Mouse (Mus musculus): ENCODE measurements around the gene Thoc6.

Gene Thoc6

DNA sequence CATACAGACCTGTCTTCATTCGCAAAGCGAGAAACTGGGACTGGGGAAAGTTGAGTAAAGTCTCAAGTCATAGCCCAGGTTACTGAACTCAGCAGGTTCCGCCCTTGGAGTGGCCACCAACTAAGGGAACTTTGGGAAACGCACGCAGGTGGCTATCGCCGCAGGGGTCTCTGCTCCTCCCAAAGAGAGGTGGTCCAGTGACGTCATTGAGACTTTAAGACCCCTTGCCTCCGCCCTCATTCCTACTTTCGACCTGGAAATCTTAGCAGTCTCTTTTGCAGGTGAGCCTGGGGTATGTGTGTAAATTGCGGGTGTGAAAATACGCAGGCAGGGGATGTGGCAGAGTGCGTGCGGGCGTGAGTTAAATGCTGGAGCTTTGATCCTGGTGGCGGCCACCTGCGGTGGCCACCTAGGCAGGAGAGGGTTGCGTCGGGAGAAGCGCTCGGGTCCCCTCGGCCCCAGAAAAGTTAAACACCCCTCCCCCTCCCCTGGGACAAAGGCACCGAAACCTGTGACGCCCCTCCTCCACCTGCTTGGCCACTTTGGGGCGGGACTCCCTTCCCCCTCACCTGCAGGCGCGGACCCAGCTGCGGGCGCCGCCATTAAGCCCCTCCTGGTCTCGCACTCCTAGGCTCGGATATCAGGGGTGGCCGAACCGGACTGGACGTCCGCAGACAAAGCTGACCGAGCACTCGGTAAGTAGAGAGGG lies 5.6 kb upstream of the Thoc6 start, which contains the start of gene Cldn6:
TSS of gene Cldn6 (plus strand) at position 123 of the 709 bp plus-strand sequence.
- intact Hi-C loops (cut with DNase I), result no loop called here

DNA sequence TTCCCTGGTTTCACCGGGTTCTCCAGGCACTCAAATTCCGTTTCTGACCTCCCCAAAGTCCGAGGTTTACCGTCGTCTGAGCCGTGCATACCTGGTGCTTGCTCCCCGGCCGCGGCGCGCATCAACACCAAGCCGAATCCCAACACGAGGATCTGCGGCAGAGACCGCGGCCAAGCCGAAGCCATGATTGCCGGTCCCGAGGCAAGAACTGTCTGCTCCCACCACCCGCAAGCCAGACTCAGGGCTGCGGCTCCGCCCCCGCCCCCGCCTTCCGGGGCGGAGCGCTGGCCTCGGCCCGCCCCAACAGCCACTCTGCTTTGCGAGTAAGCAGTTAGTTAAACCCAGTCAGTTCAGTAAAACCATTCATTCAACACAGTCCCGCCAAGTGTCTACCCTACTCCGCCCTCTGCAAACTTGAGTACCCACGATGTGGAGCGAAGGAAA lies 3.6 kb upstream of the Thoc6 start, which contains the start of gene Tnfrsf12a:
TSS of gene Tnfrsf12a (minus strand) at position 233 of the 444 bp plus-strand sequence.
- intact Hi-C loops (cut with DNase I), result no loop called here

- intact Hi-C loops (cut with DNase I), result no loop called here
These were observed 2.9 kb upstream of the Thoc6 start for GRCm38 (mm10) chr17:23676473-23677031.

- intact Hi-C loops (cut with DNase I), result no loop called here
These were observed 2.0 kb upstream of the Thoc6 start for GRCm38 (mm10) chr17:23675564-23676281.

DNA sequence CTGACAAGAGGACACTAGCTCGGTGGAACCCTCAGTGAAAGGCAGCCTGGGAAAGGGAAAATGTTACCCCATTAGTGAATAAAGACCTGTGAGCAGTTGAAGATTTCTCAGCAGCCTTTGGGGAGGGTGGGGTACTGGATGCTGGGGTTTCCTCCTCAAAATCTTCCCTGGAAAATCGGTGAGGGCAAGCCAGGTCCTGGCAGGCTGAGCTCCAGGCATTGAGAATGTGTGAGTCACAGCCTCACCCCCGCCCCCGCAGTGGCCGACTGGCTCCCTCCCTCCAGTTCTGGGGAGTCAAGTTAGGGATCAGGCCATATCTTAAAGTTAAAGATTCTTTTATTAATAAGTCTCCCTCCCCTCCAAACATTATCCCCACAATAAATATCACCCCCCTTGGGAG lies 1.4 kb upstream of the Thoc6 start:
- intact Hi-C loops (cut with DNase I), result no loop called here

DNA sequence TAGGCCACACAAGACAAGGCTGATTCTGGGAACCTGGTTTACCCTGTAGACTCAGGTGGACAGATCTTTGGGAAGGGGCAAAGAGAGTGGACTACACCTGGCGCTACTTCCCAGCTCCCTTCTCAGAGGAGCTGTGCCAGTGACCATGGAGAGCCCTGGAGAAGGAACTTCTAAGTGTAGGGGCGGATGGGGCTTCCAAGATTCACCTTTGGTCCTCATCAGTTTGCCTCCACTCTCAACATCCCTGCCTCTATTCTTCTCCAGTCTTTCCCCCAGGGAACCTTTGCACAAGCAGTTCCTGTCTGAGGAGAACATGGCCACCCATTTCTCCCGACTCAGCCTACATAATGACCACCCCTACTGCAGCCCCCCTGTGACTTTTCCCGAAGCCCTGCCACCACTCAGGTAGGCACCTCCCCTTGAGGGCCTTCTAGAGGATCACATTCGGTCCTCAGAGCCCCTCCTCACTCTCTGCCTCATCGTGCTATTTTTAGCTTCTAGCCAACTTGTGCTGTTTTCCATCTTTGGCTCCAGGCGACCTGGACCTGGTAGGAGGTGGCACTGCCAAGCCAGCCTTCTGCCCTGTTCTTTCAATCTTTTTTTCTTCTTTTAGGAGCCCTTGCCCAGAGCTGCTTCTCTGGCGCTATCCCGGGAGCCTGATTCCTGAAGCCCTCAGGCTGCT lies 730 bp upstream of the Thoc6 start:
- intact Hi-C loops (cut with DNase I), result no loop called here

- intact Hi-C loops (cut with DNase I), result no loop called here
These were observed 921 bp downstream of the Thoc6 start for GRCm38 (mm10) chr17:23672761-23673160.

- intact Hi-C loops (cut with DNase I), result no loop called here
These were observed 2.2 kb downstream of the Thoc6 start for GRCm38 (mm10) chr17:23671519-23671918.

- intact Hi-C loops (cut with DNase I), result no loop called here
These were observed 3.1 kb downstream of the Thoc6 start for GRCm38 (mm10) chr17:23670516-23671074.

GRCm38 (mm10) chr17:23665511-23665910 lies 8.2 kb downstream of the Thoc6 start:
- intact Hi-C loops (cut with DNase I), result no loop called here

- intact Hi-C loops (cut with DNase I), result loop anchor here (5.0 kb wide), 1 partner anchor 38 kb away; no protein-coding TSS in a partner anchor
These were observed 9.1 kb downstream of the Thoc6 start for GRCm38 (mm10) chr17:23664556-23665021.

- intact Hi-C loops (cut with DNase I), result loop anchor here (5.0 kb wide), 1 partner anchor 41 kb away; no protein-coding TSS in a partner anchor
These were observed 12.2 kb downstream of the Thoc6 start for GRCm38 (mm10) chr17:23661526-23661925.

DNA sequence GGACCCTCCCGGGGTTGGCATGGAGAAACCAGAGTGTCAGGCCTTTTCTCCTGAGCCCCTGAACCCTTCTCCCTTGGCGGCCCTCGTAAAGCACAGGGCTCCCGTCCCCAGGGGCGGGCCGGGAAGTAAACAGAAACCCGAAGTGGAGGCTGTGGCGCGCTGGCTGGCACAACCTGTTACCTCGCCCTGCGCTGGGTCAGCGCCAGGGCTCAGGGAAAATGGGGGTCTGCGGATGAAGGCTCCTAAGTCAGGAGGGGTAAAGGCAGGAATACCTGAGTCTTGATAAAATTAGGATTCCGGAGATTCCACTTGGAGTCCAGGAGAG lies 12.8 kb downstream of the Thoc6 start:
- intact Hi-C loops (cut with DNase I), result loop anchor here (5.0 kb wide), 1 partner anchor 41 kb away; no protein-coding TSS in a partner anchor

DNA sequence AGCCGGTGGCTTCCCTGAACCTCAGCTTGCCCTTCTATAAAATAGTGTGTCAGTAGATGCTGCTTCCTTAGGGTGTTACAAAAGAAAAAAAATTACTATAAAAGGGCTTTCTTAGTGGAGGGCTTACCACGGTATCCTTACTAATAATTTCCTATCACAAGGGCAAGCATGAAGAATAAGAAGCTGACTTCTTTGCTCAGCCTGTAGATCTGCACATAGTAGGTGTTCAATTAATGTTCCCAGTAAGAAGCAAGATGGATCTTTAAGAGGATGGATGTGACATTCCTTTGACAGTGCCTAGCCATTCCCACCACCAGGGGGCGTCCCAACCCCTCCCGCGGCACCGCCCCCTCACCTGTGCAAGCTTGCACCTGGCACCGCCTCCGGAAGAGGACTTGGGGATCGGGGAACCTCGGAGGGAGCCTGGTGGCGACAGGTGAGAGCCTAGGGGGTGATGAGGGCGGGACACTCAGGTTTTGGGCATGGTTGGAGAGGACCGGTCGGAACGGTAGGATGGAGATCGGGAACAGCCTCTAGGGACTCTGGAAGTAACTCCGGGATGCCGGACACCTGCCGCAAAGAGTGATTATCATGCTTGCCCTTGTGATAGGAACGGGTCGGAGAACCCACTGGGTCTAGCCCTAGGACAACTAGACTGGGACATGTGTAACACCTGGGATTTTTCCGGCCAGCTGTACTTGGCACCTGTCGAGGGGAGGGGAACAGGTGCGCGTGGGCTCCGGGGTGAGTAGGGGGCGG lies 13.4 kb downstream of the Thoc6 start, which contains the start of gene Bicdl2:
TSS of gene Bicdl2 (plus strand) at position 390 of the 759 bp plus-strand sequence.
- intact Hi-C loops (cut with DNase I), result loop anchor here (5.0 kb wide), 1 partner anchor 42 kb away; no protein-coding TSS in a partner anchor

- intact Hi-C loops (cut with DNase I), result no loop called here
These were observed 15.2 kb downstream of the Thoc6 start for GRCm38 (mm10) chr17:23658450-23658849.

GRCm38 (mm10) chr17:23654410-23654809 lies 19.3 kb downstream of the Thoc6 start:
- intact Hi-C loops (cut with DNase I), result no loop called here

- intact Hi-C loops (cut with DNase I), result no loop called here
These were observed 19.7 kb downstream of the Thoc6 start for GRCm38 (mm10) chr17:23654001-23654400.

GRCm38 (mm10) chr17:23653324-23653723 lies 20.4 kb downstream of the Thoc6 start:
- intact Hi-C loops (cut with DNase I), result no loop called here

- intact Hi-C loops (cut with DNase I), result no loop called here
These were observed 22.3 kb downstream of the Thoc6 start for GRCm38 (mm10) chr17:23651363-23651762.

- intact Hi-C loops (cut with DNase I), result no loop called here
These were observed 27.8 kb downstream of the Thoc6 start for GRCm38 (mm10) chr17:23645894-23646293.
